Mouse (Mus musculus): Measurements from ENCODE around the gene Odf3. TPM values are rescaled to one million over a fixed set of nuclear protein-coding genes. Genes with fewer than 3 reads are reported as not detected.

Gene Odf3
- polyA plus RNA-seq, 1 experiment from 2014 or later, result not detected

DNA sequence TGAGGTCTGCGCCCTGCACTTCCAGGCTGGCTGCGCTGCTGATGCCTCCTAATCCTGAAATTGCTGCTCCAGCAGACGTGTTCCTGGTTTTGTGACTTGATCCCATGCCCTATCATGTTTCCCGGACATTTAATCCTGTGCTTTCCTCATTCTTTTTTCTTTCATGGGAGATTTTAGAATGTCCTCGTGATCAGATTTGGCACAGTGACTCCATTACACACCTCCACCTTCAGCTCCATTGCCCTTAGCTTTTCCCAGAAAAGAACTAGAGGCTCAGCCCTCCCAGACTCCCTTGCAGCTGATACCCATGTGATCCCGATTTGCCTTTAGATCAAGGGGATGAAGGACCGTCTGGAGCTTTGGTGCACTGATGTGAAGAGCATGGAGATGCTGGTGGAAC lies 50.3 kb downstream of the Odf3 start:
- Histone ChIP-seq H3K4me1 (no peaks in the 10 kb centered on the region), H3K4me3 (replicated peaks) (no peak overlapping the region), H3K27me3 (replicated peaks) (no peaks in the 10 kb centered on the region), H3K36me3 (peaks cover 35% of the 10 kb centered on the region), H3K9ac (no peak overlapping the region), H3K27ac (no peak overlapping the region), H3K4me2 (no peak overlapping the region), H3K9me3 (no peaks in the 10 kb centered on the region)
- 85% methylated on average over 7 of the region's 7 CpGs for WGBS
- ATAC-seq (ENCODE audit: insufficient read depth, low FRiP score, low read depth), result no peak

DNA sequence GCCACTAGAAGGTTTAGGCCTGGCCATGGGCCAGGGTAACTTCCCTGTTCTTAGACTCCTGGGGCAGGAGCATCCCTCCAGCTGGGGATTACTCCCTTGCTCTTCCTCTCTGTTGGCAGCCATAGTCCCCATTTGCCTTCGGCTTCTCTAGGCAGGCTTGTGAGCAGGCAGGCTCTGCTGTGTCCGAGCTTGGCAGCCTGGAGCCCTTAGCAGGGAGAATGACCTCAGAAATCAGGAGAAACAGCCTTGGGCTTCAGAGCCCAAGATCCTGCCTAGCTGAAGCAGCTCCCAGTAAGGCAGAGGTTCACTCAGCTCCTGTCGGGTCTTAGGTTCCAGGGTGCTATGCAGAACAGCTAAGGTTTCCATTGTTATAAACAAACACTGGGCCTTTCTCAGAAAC lies 51.5 kb downstream of the Odf3 start:
- no peaks in the 10 kb centered on the region for H3K4me1 ChIP-seq
- no peak overlapping the region for H3K4me2 ChIP-seq
- ATAC-seq (ENCODE audit: insufficient read depth, low FRiP score, low read depth), result no peak
- H3K4me3 ChIP-seq (replicated peaks), result no peak overlapping the region
- H3K9ac ChIP-seq, result no peak overlapping the region; the same call in 1 of the 2 replicates
- H3K36me3 ChIP-seq, result peaks cover 29% of the 10 kb centered on the region
- WGBS, result 67% methylated on average over 3 of the region's 3 CpGs
- no peak overlapping the region for H3K27ac ChIP-seq
- no peaks in the 10 kb centered on the region for H3K27me3 ChIP-seq (replicated peaks)
- H3K9me3 ChIP-seq, result no peaks in the 10 kb centered on the region

DNA sequence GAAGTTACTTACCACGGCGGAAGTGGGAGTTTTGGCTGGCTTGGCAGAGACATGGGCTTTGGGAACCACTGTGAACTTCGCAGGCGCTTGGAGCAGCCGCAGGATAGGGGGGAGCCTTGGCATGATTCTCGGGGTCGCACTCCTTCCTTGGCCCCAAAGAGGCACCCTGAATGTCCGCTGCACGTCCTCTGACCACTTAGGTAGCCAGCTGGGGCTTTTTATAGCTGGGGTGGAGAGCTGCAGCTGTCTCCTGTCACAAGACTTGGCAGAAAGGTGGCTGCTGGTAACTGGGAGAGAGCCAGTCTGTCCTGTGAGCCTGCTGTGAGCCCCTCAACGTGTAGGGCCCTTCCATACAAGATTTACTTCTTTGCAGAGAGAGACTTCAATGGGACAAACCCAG lies 52.6 kb downstream of the Odf3 start, which contains the start of gene Cox8b:
TSS of gene Cox8b (minus strand) at position 227 of the 400 bp plus-strand sequence.
- 67% methylated on average over 10 of the region's 10 CpGs for WGBS

More for the DNA sequence above, 52.6 kb downstream of the Odf3 start, which contains the start of gene Cox8b:
- Histone ChIP-seq H3K4me3 (replicated peaks) (no peak within 1 kb of the TSS), H3K9me3 (no peaks in the 10 kb centered on the region), H3K36me3 (peaks cover 22% of the 10 kb centered on the region), H3K27me3 (replicated peaks) (no peaks in the 10 kb centered on the region), H3K27ac (no peak within 1 kb of the TSS; the same call in 1 of the 2 replicates), H3K4me1 (no peaks in the 10 kb centered on the region), H3K9ac (no peak within 1 kb of the TSS; the same call in 1 of the 2 replicates), H3K4me2 (no peak within 1 kb of the TSS)
- ATAC-seq (ENCODE audit: insufficient read depth, low FRiP score, low read depth), result no peak

Other genes starting within 250 kb of the Odf3 start
- not detected in 2 replicates for gene Olfr46, start 246.5 kb upstream of the Odf3 start, polyA plus RNA-seq (2015; fragmentation: Nextera tagmentation; extraction: Ambion mirVana)
- gene Olfr61, start 218.8 kb upstream of the Odf3 start, polyA plus RNA-seq (2015; fragmentation: Nextera tagmentation; extraction: Ambion mirVana), result not detected in 2 replicates
- not detected in 2 replicates for gene Olfr53, start 201.4 kb upstream of the Odf3 start, polyA plus RNA-seq (2015; fragmentation: Nextera tagmentation; extraction: Ambion mirVana)
- 0.01 TPM in 2 replicates for gene Olfr539, start 187.9 kb upstream of the Odf3 start, polyA plus RNA-seq (2015; fragmentation: Nextera tagmentation; extraction: Ambion mirVana)
- not detected in 2 replicates for gene Olfr45, start 165.9 kb upstream of the Odf3 start, polyA plus RNA-seq (2015; fragmentation: Nextera tagmentation; extraction: Ambion mirVana)
- not detected in 2 replicates for gene Olfr541, start 150.5 kb upstream of the Odf3 start, polyA plus RNA-seq (2015; fragmentation: Nextera tagmentation; extraction: Ambion mirVana)
- 0.18 TPM in 1 of 2 replicates, not detected in the other for gene Cyp2e1, start 84.1 kb upstream of the Odf3 start, polyA plus RNA-seq (2015; fragmentation: Nextera tagmentation; extraction: Ambion mirVana)
- 0.23 and 0.30 TPM in 2 replicates for gene Syce1, start 60.0 kb upstream of the Odf3 start, polyA plus RNA-seq (2015; fragmentation: Nextera tagmentation; extraction: Ambion mirVana)
- gene Zfp941, start 25.6 kb upstream of the Odf3 start, polyA plus RNA-seq (2015; fragmentation: Nextera tagmentation; extraction: Ambion mirVana), result 1.5 and 1.7 TPM in 2 replicates
- 13.9 and 23.4 TPM in 2 replicates for gene Urah, start 12.8 kb upstream of the Odf3 start, polyA plus RNA-seq (2015; fragmentation: Nextera tagmentation; extraction: Ambion mirVana)
- gene Scgb1c1, start 2.3 kb upstream of the Odf3 start, polyA plus RNA-seq (2015; fragmentation: Nextera tagmentation; extraction: Ambion mirVana), result not detected in 2 replicates
- gene Gm45785, start 8.5 kb downstream of the Odf3 start, polyA plus RNA-seq (2015; fragmentation: Nextera tagmentation; extraction: Ambion mirVana), result not detected in 2 replicates
- gene Ric8a, start 9.2 kb downstream of the Odf3 start, polyA plus RNA-seq (2015; fragmentation: Nextera tagmentation; extraction: Ambion mirVana), result 58.0 and 62.8 TPM in 2 replicates
- 44.7 and 50.1 TPM in 2 replicates for gene Bet1l, start 9.8 kb downstream of the Odf3 start, polyA plus RNA-seq (2015; fragmentation: Nextera tagmentation; extraction: Ambion mirVana)
- 214 and 219 TPM in 2 replicates for gene Psmd13, start 34.2 kb downstream of the Odf3 start, polyA plus RNA-seq (2015; fragmentation: Nextera tagmentation; extraction: Ambion mirVana)
- 25.7 and 28.7 TPM in 2 replicates for gene Sirt3, start 34.5 kb downstream of the Odf3 start, polyA plus RNA-seq (2015; fragmentation: Nextera tagmentation; extraction: Ambion mirVana)
- gene Cox8b, start 52.6 kb downstream of the Odf3 start, polyA plus RNA-seq (2015; fragmentation: Nextera tagmentation; extraction: Ambion mirVana), result 0.76 and 2.6 TPM in 2 replicates
- gene Nlrp6, start 73.1 kb downstream of the Odf3 start, polyA plus RNA-seq (2015; fragmentation: Nextera tagmentation; extraction: Ambion mirVana), result 9.9 and 13.8 TPM in 2 replicates
- 21.2 and 23.5 TPM in 2 replicates for gene Pgghg, start 93.6 kb downstream of the Odf3 start, polyA plus RNA-seq (2015; fragmentation: Nextera tagmentation; extraction: Ambion mirVana)
- gene Ifitm5, start 102.5 kb downstream of the Odf3 start, polyA plus RNA-seq (2015; fragmentation: Nextera tagmentation; extraction: Ambion mirVana), result 3.2 and 3.6 TPM in 2 replicates
- gene Gm45717, start 108.1 kb downstream of the Odf3 start, polyA plus RNA-seq (2015; fragmentation: Nextera tagmentation; extraction: Ambion mirVana), result 0.40 and 0.71 TPM in 2 replicates
- 1,181 and 1,379 TPM in 2 replicates for gene Ifitm2, start 108.2 kb downstream of the Odf3 start, polyA plus RNA-seq (2015; fragmentation: Nextera tagmentation; extraction: Ambion mirVana)
- 179 and 209 TPM in 2 replicates for gene Ifitm1, start 119.4 kb downstream of the Odf3 start, polyA plus RNA-seq (2015; fragmentation: Nextera tagmentation; extraction: Ambion mirVana)
- gene Ifitm3, start 163.0 kb downstream of the Odf3 start, polyA plus RNA-seq (2015; fragmentation: Nextera tagmentation; extraction: Ambion mirVana), result 368 and 413 TPM in 2 replicates
- 7.6 and 8.1 TPM in 2 replicates for gene Ifitm6, start 170.1 kb downstream of the Odf3 start, polyA plus RNA-seq (2015; fragmentation: Nextera tagmentation; extraction: Ambion mirVana)
- gene Gm17387, start 181.3 kb downstream of the Odf3 start, polyA plus RNA-seq (2015; fragmentation: Nextera tagmentation; extraction: Ambion mirVana), result not detected in 2 replicates
- gene B4galnt4, start 213.3 kb downstream of the Odf3 start, polyA plus RNA-seq (2015; fragmentation: Nextera tagmentation; extraction: Ambion mirVana), result 7.0 and 9.2 TPM in 2 replicates
- 38.4 and 47.2 TPM in 2 replicates for gene Pkp3, start 230.4 kb downstream of the Odf3 start, polyA plus RNA-seq (2015; fragmentation: Nextera tagmentation; extraction: Ambion mirVana)

All from stomach, embryonic 15.5 days (tissue).